8 mouse cellular contexts compared by ENCODE assay signal in the genomic region with DNA sequence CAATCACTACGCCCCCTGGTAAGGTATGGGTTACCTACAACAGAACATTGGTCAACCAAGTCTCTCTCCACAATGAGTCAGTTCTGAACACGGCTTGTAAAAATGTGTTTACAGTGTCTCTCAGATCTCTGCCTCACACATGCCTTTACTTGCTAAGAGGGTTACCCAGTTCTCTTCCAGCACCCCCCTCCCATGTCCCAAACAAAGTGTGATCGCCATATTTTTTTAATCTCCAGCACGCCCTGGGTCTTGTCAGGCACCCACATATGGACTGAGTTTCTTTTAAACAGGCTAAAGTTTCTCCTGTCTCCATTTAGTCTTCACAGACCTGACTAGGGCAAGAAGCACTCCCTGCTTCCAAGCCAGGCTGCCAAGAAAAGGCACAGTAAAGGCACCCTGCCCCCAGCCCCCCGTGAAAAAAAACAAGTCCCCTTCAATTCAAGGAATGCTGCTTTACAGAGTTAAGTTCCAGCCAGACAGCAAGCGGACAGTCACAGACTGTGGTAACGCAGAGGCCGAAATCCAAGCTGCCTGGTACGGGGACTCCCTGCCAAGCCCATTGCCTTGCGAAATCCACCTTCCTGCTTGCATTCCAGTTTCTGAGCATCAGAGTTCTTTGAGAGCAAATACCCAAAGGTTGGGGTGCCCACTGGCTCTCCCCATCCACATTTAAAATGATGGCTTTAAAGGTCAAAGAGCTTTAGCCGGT.
DNase-seq lines count a peak whose midpoint lies in the region; ATAC-seq lines count a peak whose summit lies in the region.
"Had no signal": no experiment of that assay in that cellular context is flagged by ENCODE, and none has a peak within 500 bp of the region (broad histone marks: within the 10 kb centered on the region; RNA-seq: fewer than 3 reads in every experiment).

No protein-coding gene starts in this region.

- no peak overlapping the region for H3K4me3 ChIP-seq in kidney, embryonic 15.5 days (replicated peaks)
- H3K4me3 ChIP-seq in limb, embryonic 13.5 days: no peak overlapping the region
- H3K4me3 ChIP-seq in stomach, embryonic 14.5 days (ENCODE audit: low read depth, low read length): no peak overlapping the region
- H3K4me3 ChIP-seq: left cerebral cortex, adult 2 months had no signal

- 51% methylated on average over 11 of the region's 11 CpGs for WGBS in kidney, embryonic 15.5 days
- WGBS in limb, embryonic 13.5 days: 25% methylated on average over 11 of the region's 11 CpGs
- WGBS in stomach, embryonic 14.5 days: 57% methylated on average over 11 of the region's 11 CpGs

- ATAC-seq in kidney, embryonic 15.5 days (replicated peaks; ENCODE audit: low FRiP score): no peak
- peak; percentile 57; the same call in 1 of the 2 replicates for ATAC-seq in limb, embryonic 13.5 days (ENCODE audit: low FRiP score, low read depth)
- ATAC-seq in stomach, embryonic 14.5 days (ENCODE audit: insufficient number of reproducible peaks, insufficient read depth, low FRiP score, low read depth): no peak; the same call in 1 of the 2 replicates

- DNase-seq in kidney, adult 18-20 months: no peak
- peak; percentile 89 for DNase-seq in fibroblast of lung, adult 2 months (ENCODE audit: low read depth)
- DNase-seq in right cerebral cortex, postnatal 14 days: no peak
- DNase-seq in layer of hippocampus, adult 9-11 months: no peak

- H3K4me1 ChIP-seq in kidney, embryonic 15.5 days: peaks cover 32% of the 10 kb centered on the region
- peaks cover 45% of the 10 kb centered on the region for H3K4me1 ChIP-seq in limb, embryonic 13.5 days
- H3K4me1 ChIP-seq in stomach, embryonic 14.5 days (ENCODE audit: control insufficient read depth, insufficient read depth, low read length): peaks cover 5% of the 10 kb centered on the region; the same call in 1 of the 2 replicates

- no peak overlapping the region for H3K9ac ChIP-seq in kidney, embryonic 15.5 days
- no peak overlapping the region for H3K9ac ChIP-seq in limb, embryonic 13.5 days
- no peak overlapping the region for H3K9ac ChIP-seq in stomach, embryonic 14.5 days (replicated peaks; ENCODE audit: low read depth, low read length)

- H3K27me3 ChIP-seq in kidney, embryonic 15.5 days: no peaks in the 10 kb centered on the region
- H3K27me3 ChIP-seq in limb, embryonic 13.5 days: no peaks in the 10 kb centered on the region
- H3K27me3 ChIP-seq in stomach, embryonic 14.5 days (ENCODE audit: control insufficient read depth, insufficient read depth, low read length): no peaks in the 10 kb centered on the region

- peak overlapping the region; percentile 43 for H3K4me2 ChIP-seq in kidney, embryonic 15.5 days
- H3K4me2 ChIP-seq in limb, embryonic 13.5 days (replicated peaks): peak overlapping the region; percentile 42
- H3K4me2 ChIP-seq in stomach, embryonic 14.5 days (replicated peaks; ENCODE audit: low read depth, low read length): no peak overlapping the region

- H3K27ac ChIP-seq in kidney, embryonic 15.5 days: peak overlapping the region; percentile 45; the same call in 1 of the 2 replicates
- H3K27ac ChIP-seq in limb, embryonic 13.5 days: peak overlapping the region; percentile 75
- peak overlapping the region; percentile 74; the same call in 1 of the 2 replicates for H3K27ac ChIP-seq in stomach, embryonic 14.5 days (ENCODE audit: low read length)
- H3K27ac ChIP-seq: left cerebral cortex, adult 2 months had no signal

- H3K36me3 ChIP-seq in kidney, embryonic 15.5 days: no peaks in the 10 kb centered on the region
- H3K36me3 ChIP-seq in limb, embryonic 13.5 days: no peaks in the 10 kb centered on the region
- H3K36me3 ChIP-seq in stomach, embryonic 14.5 days (ENCODE audit: control insufficient read depth, insufficient read depth, low read length): no peaks in the 10 kb centered on the region

- H3K9me3 ChIP-seq in kidney, embryonic 15.5 days (replicated peaks): no peaks in the 10 kb centered on the region
- no peaks in the 10 kb centered on the region for H3K9me3 ChIP-seq in limb, embryonic 13.5 days
- H3K9me3 ChIP-seq in stomach, embryonic 14.5 days (ENCODE audit: control insufficient read depth, low read depth, low read length): no peaks in the 10 kb centered on the region
